ENCODE assay signal across 8 mouse cellular contexts in genomic region chr14:75786424-75786867, GRCm38 (mm10). TPM values are rescaled to one million over a fixed set of nuclear protein-coding genes. Genes with fewer than 3 reads are reported as not detected.
DNase-seq lines count a peak whose midpoint lies in the region; ATAC-seq and TF ChIP-seq lines count a peak whose summit lies in the region.

No protein-coding gene starts in this region.

- no peaks in the 10 kb centered on the region for H3K9me3 ChIP-seq in heart, embryonic 10.5 days
- no peaks in the 10 kb centered on the region for H3K9me3 ChIP-seq in lung, postnatal 0 days (ENCODE audit: low read length)

- peaks cover 16% of the 10 kb centered on the region for H3K27me3 ChIP-seq in heart, embryonic 10.5 days (ENCODE audit: insufficient read depth, poor library complexity, severe bottlenecking)
- no peaks in the 10 kb centered on the region for H3K27me3 ChIP-seq in lung, postnatal 0 days (replicated peaks; ENCODE audit: insufficient read depth, low read length)

- H3K4me1 ChIP-seq in heart, embryonic 10.5 days = peaks cover 3% of the 10 kb centered on the region; the same call in 1 of the 2 replicates
- peaks cover 18% of the 10 kb centered on the region for H3K4me1 ChIP-seq in bone marrow macrophage, adult 2 months (ENCODE audit: control insufficient read depth, insufficient read depth, low read length)
- no peaks in the 10 kb centered on the region for H3K4me1 ChIP-seq in lung, postnatal 0 days (ENCODE audit: insufficient read depth, low read depth, low read length)

- H3K4me3 ChIP-seq in heart, embryonic 10.5 days = peak overlapping the region; percentile 77
- peak overlapping the region; percentile 80 for H3K4me3 ChIP-seq in bone marrow macrophage, adult 2 months (ENCODE audit: insufficient read depth, low read length)
- peak overlapping the region; percentile 68 for H3K4me3 ChIP-seq in lung, postnatal 0 days (ENCODE audit: low read depth, low read length)

- peak overlapping the region; percentile 86 for H3K27ac ChIP-seq in heart, embryonic 10.5 days
- H3K27ac ChIP-seq in bone marrow macrophage, adult 2 months (ENCODE audit: insufficient read depth, low read depth, low read length) = peak overlapping the region; percentile 51
- peak overlapping the region; percentile 78 for H3K27ac ChIP-seq in lung, postnatal 0 days (ENCODE audit: low read length)

- TF ChIP-seq EP300 in lung, postnatal 0 days (IDR thresholded peaks at IDR 0.05) = no peak

- H3K4me2 ChIP-seq in lung, postnatal 0 days (replicated peaks; ENCODE audit: low read depth, low read length) = peak overlapping the region; percentile 80

- WGBS in heart, embryonic 10.5 days = 1% methylated on average over 31 of the region's 31 CpGs
- 1% methylated on average over 31 of the region's 31 CpGs for WGBS in lung, postnatal 0 days

- peak; percentile 13 to 47; a peak in 3 of 4 replicates for ATAC-seq in hematopoietic stem cell, adult 5-6 weeks (replicated peaks in 1 of 2; ENCODE audit: insufficient read depth in 1 of 2, low FRiP score in 2 of 2, low TSS enrichment in 1 of 2, low read depth in 1 of 2, poor library complexity in 2 of 2, severe bottlenecking in 2 of 2)
- peak; percentile 50 for ATAC-seq in lung, postnatal 0 days

- no peak for TF ChIP-seq CTCF in bone marrow macrophage, adult 2 months (IDR thresholded peaks at IDR 0.05; ENCODE audit: low read depth, low read length)
- TF ChIP-seq CTCF in lung, postnatal 0 days (IDR thresholded peaks at IDR 0.05) = no peak; the same call in 1 of the 2 replicates

- H3K9ac ChIP-seq in lung, postnatal 0 days (replicated peaks; ENCODE audit: low read depth) = peak overlapping the region; percentile 61

- TF ChIP-seq POLR2A in bone marrow macrophage, adult 2 months (IDR thresholded peaks at IDR 0.05; ENCODE audit: borderline replicate concordance, low read depth, low read length) = no peak

- H3K36me3 ChIP-seq in heart, embryonic 10.5 days = no peaks in the 10 kb centered on the region
- no peaks in the 10 kb centered on the region for H3K36me3 ChIP-seq in lung, postnatal 0 days (ENCODE audit: insufficient read depth, low read length)

- peak; percentile 77 for DNase-seq in heart, embryonic 10.5 days (ENCODE audit: low spot score)
- no peak for DNase-seq in heart, adult 18-20 months
- peak; percentile 75 for DNase-seq in 416B (ENCODE audit: low read depth)
- peak; percentile 44 for DNase-seq in lung, postnatal 0 days (ENCODE audit: low spot score)
- DNase-seq in telencephalon, adult 2 months (ENCODE audit: low read depth, low spot score) = peak; percentile 28
- no peak for DNase-seq in adrenal gland, postnatal 10 days

RNA-seq across cellular contexts. Expression of gene Slc25a30, which starts 0.4 kb away (rescaled TPM):
- polyA plus RNA-seq in heart, embryonic 10.5 days (2016; fragmentation: Nextera tagmentation; extraction: Ambion mirVana) = 5.2 and 5.8 TPM in 2 replicates
- 10 to 100 TPM; 16.6 to 18.5 TPM for total RNA-seq in heart, adult 18-20 months (2021)
- polyA plus RNA-seq in bone marrow macrophage, adult 2 months (2012; ENCODE audit: insufficient read depth, insufficient read length, missing spikeins) = 26.8 and 33.3 TPM in 2 replicates
- total RNA-seq in hematopoietic stem cell, adult 5-6 weeks (2017) = 23.5 and 30.9 TPM in 2 replicates
- polyA plus RNA-seq in lung, postnatal 0 days (2015; fragmentation: Nextera tagmentation; extraction: Ambion mirVana) = 3.6 and 3.8 TPM in 2 replicates
- 10 to 100 TPM; 35.2 to 50.6 TPM for total RNA-seq in adrenal gland, postnatal 10 days (2021)

RNA-seq across cellular contexts. Expression of gene Cog3, which starts 32.1 kb away (rescaled TPM):
- 16.6 and 18.9 TPM in 2 replicates for polyA plus RNA-seq in heart, embryonic 10.5 days (2016; fragmentation: Nextera tagmentation; extraction: Ambion mirVana)
- 10 to 100 TPM; 13.4 to 14.9 TPM for total RNA-seq in heart, adult 18-20 months (2021)
- polyA plus RNA-seq in bone marrow macrophage, adult 2 months (2012; ENCODE audit: insufficient read depth, insufficient read length, missing spikeins) = 14.6 and 15.3 TPM in 2 replicates
- total RNA-seq in hematopoietic stem cell, adult 5-6 weeks (2017) = 27.0 and 27.6 TPM in 2 replicates
- polyA plus RNA-seq in lung, postnatal 0 days (2015; fragmentation: Nextera tagmentation; extraction: Ambion mirVana) = 12.8 and 13.4 TPM in 2 replicates
- total RNA-seq in adrenal gland, postnatal 10 days (2021) = 10 to 100 TPM; 21.5 to 23.2 TPM

RNA-seq across cellular contexts. Expression of gene Tpt1, which starts 58.4 kb away (rescaled TPM):
- 737 and 812 TPM in 2 replicates for polyA plus RNA-seq in heart, embryonic 10.5 days (2016; fragmentation: Nextera tagmentation; extraction: Ambion mirVana)
- 1,000 to 10,000 TPM; 2,629 to 3,296 TPM for total RNA-seq in heart, adult 18-20 months (2021)
- 3,849 and 4,223 TPM in 2 replicates for polyA plus RNA-seq in bone marrow macrophage, adult 2 months (2012; ENCODE audit: insufficient read depth, insufficient read length, missing spikeins)
- 893 and 1,274 TPM in 2 replicates for total RNA-seq in hematopoietic stem cell, adult 5-6 weeks (2017)
- 1,257 and 1,264 TPM in 2 replicates for polyA plus RNA-seq in lung, postnatal 0 days (2015; fragmentation: Nextera tagmentation; extraction: Ambion mirVana)
- 1,000 to 10,000 TPM; 3,217 to 3,266 TPM for total RNA-seq in adrenal gland, postnatal 10 days (2021)

Comparison
In these comparisons a context has a peak if more than half of its experiments do, and no peak if none do; other contexts are left out.
1. DNase-seq: peak in heart, embryonic 10.5 days (single experiment), 416B (single experiment), lung, postnatal 0 days (single experiment) and telencephalon, adult 2 months (single experiment); none in heart, adult 18-20 months (0 of 2) and adrenal gland, postnatal 10 days (single experiment).
2. Peak in every context shown above with its lines, with median percentiles within 50 percentile points of each other: H3K27ac ChIP-seq and H3K4me3 ChIP-seq.